Mouse (Mus musculus): ENCODE measurements around the gene Nmrk1. TPM values are rescaled to one million over a fixed set of nuclear protein-coding genes. Genes with fewer than 3 reads are reported as not detected.

The Nmrk1 gene
- polyA plus RNA-seq (2012; rRNA removed), result 1.4 TPM in 2 replicates

GRCm38 (mm10) chr19:18631644-18632219 lies at the start of gene Nmrk1, which contains the start of gene Ostf1:
TSS of gene Nmrk1 (plus strand) at chr19:18631950.
TSS of gene Ostf1 (minus strand) at chr19:18631823.

GRCm38 (mm10) chr19:18670608-18671007 lies 38.9 kb downstream of the Nmrk1 start, which contains the start of gene Carnmt1:
TSS of gene Carnmt1 (plus strand) at chr19:18670764.

Other genes starting within 250 kb of the Nmrk1 start
- 26.3 and 40.1 TPM in 2 replicates for gene Ostf1, start 127 bp upstream of the Nmrk1 start, polyA plus RNA-seq (2012; rRNA removed)
- 2.3 and 3.4 TPM in 2 replicates for gene Carnmt1, start 38.8 kb downstream of the Nmrk1 start, polyA plus RNA-seq (2012; rRNA removed)
- gene D030056L22Rik, start 81.2 kb downstream of the Nmrk1 start, polyA plus RNA-seq (2012; rRNA removed), result 5.3 and 10.3 TPM in 2 replicates
- gene Trpm6, start 118.0 kb downstream of the Nmrk1 start, polyA plus RNA-seq (2012; rRNA removed), result not detected in 2 replicates